Mouse (Mus musculus): Measurements from ENCODE around the gene Lrrc36. TPM values are rescaled to one million over a fixed set of nuclear protein-coding genes. Genes with fewer than 3 reads are reported as not detected.
A peak's percentile ranks its signal among the peaks of the same experiment; 100 is the strongest.

The Lrrc36 gene
- 0.12 and 0.38 TPM in 2 replicates for polyA plus RNA-seq (2014; fragmentation: Nextera tagmentation; extraction: Ambion mirVana)

GRCm38 (mm10) chr8:105413391-105413790 lies at the start of gene Lrrc36, which contains the start of gene Kctd19:
Gene Lrrc36 (plus strand): TSS chr8:105413571.
Gene Kctd19 (minus strand): TSS chr8:105413502.
- no peak within 1 kb of the TSS for H3K27ac ChIP-seq (replicated peaks in 1 of 2; ENCODE audit: control insufficient read depth in 1 of 2, insufficient read depth in 1 of 2, low read depth in 2 of 2, low read length in 2 of 2)
- H3K4me1 ChIP-seq (ENCODE audit: control insufficient read depth in 2 of 2, insufficient read depth in 2 of 2, low read length in 2 of 2): peaks cover 4 to 7% of the 10 kb centered on the region in 2 experiments
- H3K4me2 ChIP-seq (ENCODE audit: low read length): peak within 1 kb of the TSS; percentile 64
- H3K36me3 ChIP-seq (ENCODE audit: control insufficient read depth, insufficient read depth, low read length): no peaks in the 10 kb centered on the region
- WGBS: 3% methylated on average over 33 of the region's 34 CpGs
- ATAC-seq (ENCODE audit: insufficient number of reproducible peaks, insufficient read depth, low FRiP score, low read depth): peak; percentile 47; the same call in 1 of the 2 replicates
- no peaks in the 10 kb centered on the region for H3K9me3 ChIP-seq (ENCODE audit: control insufficient read depth, low read length)
- H3K27me3 ChIP-seq (ENCODE audit: control insufficient read depth, insufficient read depth, low read length): peaks cover 37% of the 10 kb centered on the region
- peak within 1 kb of the TSS; percentile 16 to 31; a peak in 3 of 4 replicates for H3K4me3 ChIP-seq (ENCODE audit: control insufficient read depth in 1 of 2, insufficient read depth in 1 of 2, low read depth in 1 of 2, low read length in 2 of 2)
- no peak within 1 kb of the TSS for H3K9ac ChIP-seq (ENCODE audit: low read length)

GRCm38 (mm10) chr8:105367107-105367506 lies 46.3 kb upstream of the Lrrc36 start:
- H3K9ac ChIP-seq (ENCODE audit: low read length): no peak overlapping the region
- no peaks in the 10 kb centered on the region for H3K36me3 ChIP-seq (ENCODE audit: control insufficient read depth, insufficient read depth, low read length)
- H3K4me2 ChIP-seq (ENCODE audit: low read length): no peak overlapping the region
- no peak for ATAC-seq (ENCODE audit: insufficient number of reproducible peaks, insufficient read depth, low FRiP score, low read depth)
- no peaks in the 10 kb centered on the region for H3K9me3 ChIP-seq (ENCODE audit: control insufficient read depth, low read length)
- no peaks in the 10 kb centered on the region for H3K27me3 ChIP-seq (ENCODE audit: control insufficient read depth, insufficient read depth, low read length)
- WGBS: 65% methylated on average over 2 of the region's 2 CpGs
- H3K4me1 ChIP-seq (ENCODE audit: control insufficient read depth in 2 of 2, insufficient read depth in 2 of 2, low read length in 2 of 2): peaks cover 0 to 8% of the 10 kb centered on the region in 2 experiments; a peak in 2 of 4 replicates
- H3K4me3 ChIP-seq (ENCODE audit: control insufficient read depth in 1 of 2, insufficient read depth in 1 of 2, low read depth in 1 of 2, low read length in 2 of 2): no peak overlapping the region
- H3K27ac ChIP-seq (replicated peaks in 1 of 2; ENCODE audit: control insufficient read depth in 1 of 2, insufficient read depth in 1 of 2, low read depth in 2 of 2, low read length in 2 of 2): no peak overlapping the region

GRCm38 (mm10) chr8:105372473-105372872 lies 40.9 kb upstream of the Lrrc36 start:
- peaks cover 0 to 10% of the 10 kb centered on the region in 2 experiments; a peak in 2 of 4 replicates for H3K4me1 ChIP-seq (ENCODE audit: control insufficient read depth in 2 of 2, insufficient read depth in 2 of 2, low read length in 2 of 2)
- H3K36me3 ChIP-seq (ENCODE audit: control insufficient read depth, insufficient read depth, low read length): no peaks in the 10 kb centered on the region
- no peak overlapping the region for H3K4me3 ChIP-seq (ENCODE audit: control insufficient read depth in 1 of 2, insufficient read depth in 1 of 2, low read depth in 1 of 2, low read length in 2 of 2)
- H3K4me2 ChIP-seq (ENCODE audit: low read length): no peak overlapping the region
- no peak for ATAC-seq (ENCODE audit: insufficient number of reproducible peaks, insufficient read depth, low FRiP score, low read depth)
- peaks cover 21% of the 10 kb centered on the region for H3K27me3 ChIP-seq (ENCODE audit: control insufficient read depth, insufficient read depth, low read length)
- H3K9ac ChIP-seq (ENCODE audit: low read length): no peak overlapping the region
- WGBS: 69% methylated on average over 9 of the region's 9 CpGs
- no peak overlapping the region for H3K27ac ChIP-seq (replicated peaks in 1 of 2; ENCODE audit: control insufficient read depth in 1 of 2, insufficient read depth in 1 of 2, low read depth in 2 of 2, low read length in 2 of 2)
- no peaks in the 10 kb centered on the region for H3K9me3 ChIP-seq (ENCODE audit: control insufficient read depth, low read length)

- Histone ChIP-seq H3K4me2 (ENCODE audit: low read length) (no peak within 1 kb of the TSS), H3K9ac (ENCODE audit: low read length) (no peak within 1 kb of the TSS), H3K4me1 (ENCODE audit: control insufficient read depth in 2 of 2, insufficient read depth in 2 of 2, low read length in 2 of 2) (peaks cover 2 to 10% of the 10 kb centered on the region in 2 experiments; a peak in 2 of 4 replicates), H3K36me3 (ENCODE audit: control insufficient read depth, insufficient read depth, low read length) (no peaks in the 10 kb centered on the region), H3K9me3 (ENCODE audit: control insufficient read depth, low read length) (no peaks in the 10 kb centered on the region), H3K4me3 (ENCODE audit: control insufficient read depth in 1 of 2, insufficient read depth in 1 of 2, low read depth in 1 of 2, low read length in 2 of 2) (no peak within 1 kb of the TSS), H3K27me3 (ENCODE audit: control insufficient read depth, insufficient read depth, low read length) (peaks cover 21% of the 10 kb centered on the region), H3K27ac (replicated peaks in 1 of 2; ENCODE audit: control insufficient read depth in 1 of 2, insufficient read depth in 1 of 2, low read depth in 2 of 2, low read length in 2 of 2) (no peak within 1 kb of the TSS)
- no peak for ATAC-seq (ENCODE audit: insufficient number of reproducible peaks, insufficient read depth, low FRiP score, low read depth)
- WGBS: 34% methylated on average over 2 of the region's 2 CpGs
Observed at GRCm38 (mm10) chr8:105373032-105373431, 40.3 kb upstream of the Lrrc36 start, which contains the start of gene Plekhg4. Gene Plekhg4 (plus strand): TSS chr8:105373274.

- 25% methylated on average over 33 of the region's 33 CpGs for WGBS
- Histone ChIP-seq H3K27me3 (ENCODE audit: control insufficient read depth, insufficient read depth, low read length) (peaks cover 21% of the 10 kb centered on the region), H3K4me3 (ENCODE audit: control insufficient read depth in 1 of 2, insufficient read depth in 1 of 2, low read depth in 1 of 2, low read length in 2 of 2) (peak overlapping the region in 1 of 2 experiments; percentile 16; a peak in 3 of 4 replicates)
Observed at GRCm38 (mm10) chr8:105374513-105374966, 38.8 kb upstream of the Lrrc36 start.

GRCm38 (mm10) chr8:105378673-105379072 lies 34.7 kb upstream of the Lrrc36 start:
- Histone ChIP-seq H3K9ac (ENCODE audit: low read length) (0 out of 2 replicates have a peak overlapping the region, but pooled peaks have one; percentile 12), H3K4me2 (ENCODE audit: low read length) (peak overlapping the region; percentile 12), H3K27ac (replicated peaks in 1 of 2; ENCODE audit: control insufficient read depth in 1 of 2, insufficient read depth in 1 of 2, low read depth in 2 of 2, low read length in 2 of 2) (no peak overlapping the region), H3K4me3 (ENCODE audit: control insufficient read depth in 1 of 2, insufficient read depth in 1 of 2, low read depth in 1 of 2, low read length in 2 of 2) (no peak overlapping the region), H3K4me1 (ENCODE audit: control insufficient read depth in 2 of 2, insufficient read depth in 2 of 2, low read length in 2 of 2) (peaks cover 14 to 15% of the 10 kb centered on the region in 2 experiments), H3K36me3 (ENCODE audit: control insufficient read depth, insufficient read depth, low read length) (no peaks in the 10 kb centered on the region), H3K9me3 (ENCODE audit: control insufficient read depth, low read length) (no peaks in the 10 kb centered on the region), H3K27me3 (ENCODE audit: control insufficient read depth, insufficient read depth, low read length) (peaks cover 20% of the 10 kb centered on the region)
- 23% methylated on average over 19 of the region's 19 CpGs for WGBS
- ATAC-seq (ENCODE audit: insufficient number of reproducible peaks, insufficient read depth, low FRiP score, low read depth): peak; percentile 64

More at GRCm38 (mm10) chr8:105374513-105374966, 38.8 kb upstream of the Lrrc36 start:
- ATAC-seq (ENCODE audit: insufficient number of reproducible peaks, insufficient read depth, low FRiP score, low read depth): 0 out of 2 replicates have a peak, but pooled peaks have one; percentile 29
- H3K27ac ChIP-seq (replicated peaks in 1 of 2; ENCODE audit: control insufficient read depth in 1 of 2, insufficient read depth in 1 of 2, low read depth in 2 of 2, low read length in 2 of 2): no peak overlapping the region
- peak overlapping the region; percentile 62 for H3K4me2 ChIP-seq (ENCODE audit: low read length)
- H3K36me3 ChIP-seq (ENCODE audit: control insufficient read depth, insufficient read depth, low read length): no peaks in the 10 kb centered on the region
- no peaks in the 10 kb centered on the region for H3K9me3 ChIP-seq (ENCODE audit: control insufficient read depth, low read length)
- H3K4me1 ChIP-seq (ENCODE audit: control insufficient read depth in 2 of 2, insufficient read depth in 2 of 2, low read length in 2 of 2): peaks cover 14 to 18% of the 10 kb centered on the region in 2 experiments
- no peak overlapping the region for H3K9ac ChIP-seq (ENCODE audit: low read length)

GRCm38 (mm10) chr8:105380308-105380707 lies 33.1 kb upstream of the Lrrc36 start:
- H3K9me3 ChIP-seq (ENCODE audit: control insufficient read depth, low read length): no peaks in the 10 kb centered on the region
- H3K36me3 ChIP-seq (ENCODE audit: control insufficient read depth, insufficient read depth, low read length): no peaks in the 10 kb centered on the region
- peaks cover 10 to 14% of the 10 kb centered on the region in 2 experiments for H3K4me1 ChIP-seq (ENCODE audit: control insufficient read depth in 2 of 2, insufficient read depth in 2 of 2, low read length in 2 of 2)
- 84% methylated on average over 10 of the region's 12 CpGs for WGBS
- peaks cover 4% of the 10 kb centered on the region for H3K27me3 ChIP-seq (ENCODE audit: control insufficient read depth, insufficient read depth, low read length)
- ATAC-seq (ENCODE audit: insufficient number of reproducible peaks, insufficient read depth, low FRiP score, low read depth): no peak
- H3K4me3 ChIP-seq (ENCODE audit: control insufficient read depth in 1 of 2, insufficient read depth in 1 of 2, low read depth in 1 of 2, low read length in 2 of 2): no peak overlapping the region
- no peak overlapping the region for H3K4me2 ChIP-seq (ENCODE audit: low read length)
- no peak overlapping the region for H3K27ac ChIP-seq (replicated peaks in 1 of 2; ENCODE audit: control insufficient read depth in 1 of 2, insufficient read depth in 1 of 2, low read depth in 2 of 2, low read length in 2 of 2)
- no peak overlapping the region for H3K9ac ChIP-seq (ENCODE audit: low read length)
